Mouse (Mus musculus): ENCODE data around the gene Des. TPM values are rescaled to one million over a fixed set of nuclear protein-coding genes. Genes with fewer than 3 reads are reported as not detected.

Gene Des
- total and polyA plus RNA-seq, 2 experiments from 2014 or later: 1.4 to 1.9 TPM

DNA sequence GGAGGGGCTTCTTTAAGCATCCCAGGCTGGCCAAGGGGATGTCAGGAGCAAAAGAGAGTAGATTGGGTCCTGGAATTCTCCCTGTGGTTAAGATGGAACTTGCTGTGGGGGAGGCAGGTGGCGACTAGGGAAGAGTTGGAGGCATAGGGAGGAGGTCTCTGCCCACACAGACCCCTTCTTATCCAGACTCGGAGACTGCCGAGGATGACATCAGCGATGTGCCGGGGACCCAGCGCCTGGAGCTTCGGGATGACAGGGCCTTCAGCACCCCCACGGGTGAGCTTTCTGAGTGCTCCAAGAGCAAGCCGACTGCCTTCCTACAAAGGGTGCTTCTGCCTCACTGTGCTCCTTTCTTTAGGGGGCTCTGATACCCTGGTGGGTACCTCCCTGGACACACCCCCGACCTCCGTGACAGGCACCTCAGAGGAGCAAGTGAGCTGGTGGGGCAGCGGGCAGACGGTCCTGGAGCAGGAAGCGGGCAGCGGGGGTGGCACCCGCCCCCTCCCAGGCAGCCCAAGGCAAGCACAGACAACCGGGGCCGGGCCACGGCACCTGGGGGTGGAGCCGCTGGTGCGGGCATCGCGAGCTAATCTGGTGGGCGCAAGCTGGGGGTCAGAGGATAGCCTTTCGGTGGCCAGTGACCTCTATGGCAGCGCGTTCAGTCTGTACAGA is 24.5 kb downstream of the Des start:
- peaks cover 42% of the 10 kb centered on the region for H3K4me1 ChIP-seq (ENCODE audit: insufficient read depth, low read length)
- H3K4me3 ChIP-seq (ENCODE audit: low read depth, low read length): no peak overlapping the region

DNA sequence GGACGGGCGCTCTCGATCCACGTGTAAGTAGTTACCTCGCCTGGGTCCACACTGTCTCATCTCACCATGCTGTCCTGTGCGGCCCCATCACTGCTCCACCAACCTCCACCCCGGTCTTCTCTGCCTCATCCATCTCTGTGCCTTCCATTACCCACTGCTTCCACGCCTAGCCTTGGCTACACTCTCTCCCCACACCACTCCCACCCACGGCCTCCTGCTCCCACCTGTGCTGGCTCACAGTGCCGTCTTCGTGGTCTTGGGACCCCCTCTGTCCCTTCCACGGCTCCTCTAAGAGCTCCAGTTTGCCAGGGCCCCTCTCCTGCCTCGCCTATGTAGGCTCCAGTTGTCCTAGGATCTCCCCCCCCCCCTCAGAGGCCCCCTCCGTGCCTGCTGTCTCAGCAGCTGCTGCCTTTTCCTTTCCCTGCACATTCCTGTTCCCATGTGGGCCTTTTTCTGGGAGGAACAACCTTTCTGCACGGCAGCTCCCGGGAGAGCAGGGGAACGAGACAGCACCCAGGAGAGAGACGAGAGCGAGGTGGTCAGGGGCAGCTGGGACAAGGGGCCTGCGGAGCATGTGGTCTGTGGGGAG is 25.1 kb downstream of the Des start:
- no peaks in the 10 kb centered on the region for H3K9me3 ChIP-seq (ENCODE audit: low read length)
- H3K36me3 ChIP-seq (ENCODE audit: insufficient read depth, low read length): peaks cover 3% of the 10 kb centered on the region; the same call in 1 of the 2 replicates
- ATAC-seq (ENCODE audit: low FRiP score) (no peak), DNase-seq (ENCODE audit: low spot score) (no peak)
- no peak for TF ChIP-seq CTCF (IDR thresholded peaks at IDR 0.05)
- 65% methylated on average over 20 of the region's 20 CpGs for WGBS
- 0 out of 2 replicates have a peak overlapping the region, but pooled peaks have one; percentile 47 for H3K27ac ChIP-seq (ENCODE audit: low read depth, low read length)
- peaks cover 42% of the 10 kb centered on the region for H3K4me1 ChIP-seq (ENCODE audit: insufficient read depth, low read length)
- peak overlapping the region; percentile 42; the same call in 1 of the 2 replicates for H3K9ac ChIP-seq (replicated peaks; ENCODE audit: low read length, poor library complexity, severe bottlenecking)
- H3K27me3 ChIP-seq (ENCODE audit: insufficient read depth, low read length): peaks cover 11% of the 10 kb centered on the region; the same call in 1 of the 2 replicates
- peak overlapping the region; percentile 36 for H3K4me2 ChIP-seq (ENCODE audit: low read depth, low read length, poor library complexity, severe bottlenecking)
- H3K4me3 ChIP-seq (ENCODE audit: low read depth, low read length): no peak overlapping the region

More for the DNA sequence above, 24.5 kb downstream of the Des start:
- Histone ChIP-seq H3K36me3 (ENCODE audit: insufficient read depth, low read length) (peaks cover 3% of the 10 kb centered on the region; the same call in 1 of the 2 replicates), H3K4me2 (ENCODE audit: low read depth, low read length, poor library complexity, severe bottlenecking) (peak overlapping the region; percentile 36; the same call in 1 of the 2 replicates), H3K9me3 (ENCODE audit: low read length) (no peaks in the 10 kb centered on the region), H3K9ac (replicated peaks; ENCODE audit: low read length, poor library complexity, severe bottlenecking) (no peak overlapping the region), H3K27me3 (ENCODE audit: insufficient read depth, low read length) (peaks cover 11% of the 10 kb centered on the region; the same call in 1 of the 2 replicates), H3K27ac (ENCODE audit: low read depth, low read length) (no peak overlapping the region)
- DNase-seq (ENCODE audit: low spot score) (no peak), ATAC-seq (ENCODE audit: low FRiP score) (no peak)
- no peak for TF ChIP-seq CTCF (IDR thresholded peaks at IDR 0.05)
- 88% methylated on average over 25 of the region's 27 CpGs for WGBS

DNA sequence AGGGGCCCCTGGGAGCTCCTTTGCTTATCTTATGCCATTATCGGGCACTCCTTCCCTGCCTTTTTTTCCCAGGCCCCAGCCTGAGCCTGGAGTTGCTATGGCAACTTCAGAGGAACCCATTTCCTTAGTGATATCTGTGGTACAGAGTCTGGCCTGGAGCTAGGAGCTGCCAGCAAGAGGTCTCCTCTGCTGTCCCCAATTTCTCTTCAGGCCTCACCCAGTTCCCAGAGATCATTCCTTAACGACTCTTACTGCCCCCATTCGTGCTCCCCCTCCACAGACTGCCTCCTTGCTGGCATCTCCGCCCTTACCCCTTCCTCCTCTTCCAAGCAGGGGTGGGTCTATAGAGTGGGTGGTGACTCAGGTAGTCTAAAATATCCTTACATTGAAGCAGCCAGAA is 26.0 kb downstream of the Des start:
- Histone ChIP-seq H3K4me2 (ENCODE audit: low read depth, low read length, poor library complexity, severe bottlenecking) (peak overlapping the region; percentile 36), H3K27ac (ENCODE audit: low read depth, low read length) (peak overlapping the region; percentile 47; the same call in 1 of the 2 replicates), H3K9ac (replicated peaks; ENCODE audit: low read length, poor library complexity, severe bottlenecking) (peak overlapping the region; percentile 42; the same call in 1 of the 2 replicates), H3K4me1 (ENCODE audit: insufficient read depth, low read length) (peaks cover 40% of the 10 kb centered on the region), H3K27me3 (ENCODE audit: insufficient read depth, low read length) (peaks cover 11% of the 10 kb centered on the region; the same call in 1 of the 2 replicates), H3K36me3 (ENCODE audit: insufficient read depth, low read length) (peaks cover 3% of the 10 kb centered on the region; the same call in 1 of the 2 replicates), H3K4me3 (ENCODE audit: low read depth, low read length) (no peak overlapping the region), H3K9me3 (ENCODE audit: low read length) (no peaks in the 10 kb centered on the region)
- no peak for ATAC-seq (ENCODE audit: low FRiP score)
- DNase-seq (ENCODE audit: low spot score): peak; percentile 60
- WGBS: 30% methylated on average over 4 of the region's 4 CpGs
- TF ChIP-seq CTCF (IDR thresholded peaks at IDR 0.05): no peak

DNA sequence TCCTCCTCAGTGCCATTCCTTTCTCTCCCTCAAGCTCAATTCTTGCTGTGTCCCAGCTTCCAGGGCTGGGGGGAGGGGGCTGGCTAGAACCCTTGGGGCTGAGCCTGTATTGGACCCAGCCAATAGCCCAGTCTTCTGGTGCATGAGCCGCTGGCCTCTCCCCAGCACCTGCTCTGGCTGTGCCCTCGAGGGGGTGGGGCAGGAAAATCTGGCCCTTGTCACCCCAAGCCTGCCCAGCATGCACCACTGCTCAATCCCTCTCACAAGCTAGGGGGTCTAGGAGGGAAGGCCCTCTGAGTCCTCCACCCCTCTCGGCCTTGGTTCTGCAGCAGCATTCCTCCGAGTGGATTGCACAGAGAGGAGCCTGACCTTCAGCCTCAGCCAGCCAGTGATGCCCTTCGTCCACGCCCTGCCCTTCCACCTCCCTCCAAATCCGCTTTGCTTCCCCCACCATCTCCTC is 27.4 kb downstream of the Des start:
- peak overlapping the region; percentile 43; the same call in 1 of the 2 replicates for H3K4me2 ChIP-seq (ENCODE audit: low read depth, low read length, poor library complexity, severe bottlenecking)
- peaks cover 11% of the 10 kb centered on the region; the same call in 1 of the 2 replicates for H3K27me3 ChIP-seq (ENCODE audit: insufficient read depth, low read length)
- H3K9me3 ChIP-seq (ENCODE audit: low read length): no peaks in the 10 kb centered on the region
- 0 out of 2 replicates have a peak overlapping the region, but pooled peaks have one; percentile 13 for H3K9ac ChIP-seq (replicated peaks; ENCODE audit: low read length, poor library complexity, severe bottlenecking)
- WGBS: 28% methylated on average over 4 of the region's 7 CpGs
- peaks cover 3% of the 10 kb centered on the region for H3K36me3 ChIP-seq (ENCODE audit: insufficient read depth, low read length)
- DNase-seq (ENCODE audit: low spot score) (no peak), ATAC-seq (ENCODE audit: low FRiP score) (no peak)
- no peak for TF ChIP-seq CTCF (IDR thresholded peaks at IDR 0.05)
- peak overlapping the region; percentile 15; the same call in 1 of the 2 replicates for H3K4me3 ChIP-seq (ENCODE audit: low read depth, low read length)
- H3K27ac ChIP-seq (ENCODE audit: low read depth, low read length): no peak overlapping the region
- peaks cover 40% of the 10 kb centered on the region for H3K4me1 ChIP-seq (ENCODE audit: insufficient read depth, low read length)

DNA sequence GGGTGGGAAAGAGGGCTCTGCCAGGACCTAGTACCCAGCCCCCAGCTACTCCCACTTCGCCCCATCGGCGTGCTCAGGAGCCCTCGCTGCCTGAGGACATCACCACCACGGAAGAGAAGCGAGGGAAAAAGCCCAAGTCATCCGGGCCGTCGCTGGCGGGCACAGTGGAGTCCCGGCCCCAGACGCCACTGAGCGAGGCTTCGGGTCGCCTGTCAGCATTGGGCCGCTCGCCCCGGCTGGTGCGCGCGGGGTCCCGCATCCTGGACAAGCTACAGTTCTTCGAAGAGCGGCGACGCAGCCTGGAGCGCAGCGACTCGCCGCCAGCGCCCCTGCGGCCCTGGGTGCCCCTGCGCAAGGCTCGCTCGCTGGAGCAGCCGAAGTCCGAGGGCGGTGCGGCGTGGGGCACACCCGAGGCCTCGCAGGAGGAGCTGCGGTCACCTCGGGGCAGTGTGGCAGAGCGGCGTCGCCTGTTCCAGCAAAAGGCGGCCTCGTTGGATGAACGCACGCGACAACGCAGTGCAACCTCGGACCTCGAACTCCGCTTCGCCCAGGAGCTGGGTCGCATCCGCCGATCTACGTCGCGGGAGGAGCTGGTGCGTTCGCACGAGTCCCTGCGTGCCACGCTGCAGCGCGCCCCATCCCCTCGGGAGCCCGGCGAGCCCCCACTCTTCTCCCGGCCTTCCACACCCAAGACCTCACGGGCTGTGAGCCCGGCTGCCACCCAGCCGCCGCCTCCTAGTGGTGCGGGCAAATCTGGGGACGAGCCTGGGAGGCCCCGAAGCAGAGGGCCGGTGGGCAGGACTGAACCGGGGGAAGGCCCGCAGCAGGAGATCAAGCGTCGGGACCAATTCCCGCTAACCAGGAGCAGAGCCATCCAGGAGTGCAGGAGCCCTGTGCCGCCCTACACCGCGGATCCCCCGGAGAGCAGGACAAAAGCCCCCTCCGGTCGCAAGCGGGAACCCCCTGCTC is 28.1 kb downstream of the Des start:
- Histone ChIP-seq H3K9ac (replicated peaks; ENCODE audit: low read length, poor library complexity, severe bottlenecking) (peak overlapping the region; percentile 24; the same call in 1 of the 2 replicates), H3K27me3 (ENCODE audit: insufficient read depth, low read length) (peaks cover 11% of the 10 kb centered on the region; the same call in 1 of the 2 replicates), H3K27ac (ENCODE audit: low read depth, low read length) (no peak overlapping the region), H3K4me1 (ENCODE audit: insufficient read depth, low read length) (peaks cover 34% of the 10 kb centered on the region), H3K4me3 (ENCODE audit: low read depth, low read length) (peak overlapping the region; percentile 15; the same call in 1 of the 2 replicates), H3K36me3 (ENCODE audit: insufficient read depth, low read length) (peaks cover 5% of the 10 kb centered on the region), H3K4me2 (ENCODE audit: low read depth, low read length, poor library complexity, severe bottlenecking) (peak overlapping the region; percentile 43), H3K9me3 (ENCODE audit: low read length) (no peaks in the 10 kb centered on the region)
- WGBS: 14% methylated on average over 94 of the region's 94 CpGs
- DNase-seq (ENCODE audit: low spot score) (no peak), ATAC-seq (ENCODE audit: low FRiP score) (no peak)
- TF ChIP-seq CTCF (IDR thresholded peaks at IDR 0.05): no peak; the same call in 1 of the 2 replicates
